Mouse (Mus musculus): ENCODE results near the gene Pbx4.
A peak's percentile ranks its signal among the peaks of the same experiment; 100 is the strongest.

Pbx4 gene

GRCm38 (mm10) chr8:69874155-69874554 lies 41.9 kb downstream of the Pbx4 start:
- peak; percentile 38 for ATAC-seq (ENCODE audit: low TSS enrichment)

GRCm38 (mm10) chr8:69874654-69875053 lies 42.4 kb downstream of the Pbx4 start:
- no peak for ATAC-seq (ENCODE audit: low TSS enrichment)

GRCm38 (mm10) chr8:69876097-69876496 lies 43.8 kb downstream of the Pbx4 start:
- ATAC-seq (ENCODE audit: low TSS enrichment), result no peak

DNA sequence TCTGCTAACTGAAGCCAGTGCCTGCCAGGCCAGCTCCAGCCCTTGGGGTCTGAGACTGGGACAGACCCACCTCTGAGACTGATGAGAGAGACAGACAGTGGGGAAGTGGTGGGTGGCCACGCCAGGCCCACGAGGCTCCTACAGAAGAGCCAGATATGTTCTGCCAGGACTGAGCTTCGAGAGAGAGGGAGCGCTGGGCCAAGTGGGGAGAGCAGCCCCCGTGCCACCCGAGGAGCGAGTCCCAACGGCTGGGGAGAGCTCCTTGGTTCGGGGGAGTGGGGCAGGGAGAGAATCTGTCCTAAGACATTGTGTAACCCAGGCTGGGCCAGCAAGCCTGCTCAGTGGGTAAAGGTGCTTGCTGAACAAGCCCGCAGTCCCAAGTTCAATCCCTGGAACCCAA lies 44.7 kb downstream of the Pbx4 start:
- no peak for ATAC-seq (ENCODE audit: low TSS enrichment)

- no peak for ATAC-seq (ENCODE audit: low TSS enrichment)
Measured at GRCm38 (mm10) chr8:69877396-69877795, 45.1 kb downstream of the Pbx4 start.

DNA sequence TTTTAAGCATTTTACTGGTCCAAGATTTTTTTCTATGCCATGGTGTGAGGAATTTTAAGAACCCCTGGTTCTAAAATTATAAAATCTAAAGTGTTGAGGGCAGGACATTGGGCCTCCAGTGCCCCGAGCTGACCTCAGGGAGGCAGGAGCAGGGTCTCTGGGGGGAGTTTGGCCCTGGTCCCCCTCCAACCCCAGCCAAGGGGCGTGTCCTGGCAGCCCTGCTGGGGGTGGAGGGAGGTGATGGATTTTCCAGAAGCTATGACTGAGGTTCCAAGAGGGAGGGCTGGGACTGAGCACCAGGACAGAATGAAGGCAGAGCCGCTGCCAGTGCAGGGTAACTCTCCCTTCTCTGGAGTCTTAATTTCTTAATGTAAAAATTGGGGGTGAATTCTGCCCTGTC lies 45.7 kb downstream of the Pbx4 start:
- ATAC-seq (ENCODE audit: low TSS enrichment), result no peak

- ATAC-seq (ENCODE audit: low TSS enrichment), result no peak
Measured at GRCm38 (mm10) chr8:69879678-69880077, 47.4 kb downstream of the Pbx4 start.

DNA sequence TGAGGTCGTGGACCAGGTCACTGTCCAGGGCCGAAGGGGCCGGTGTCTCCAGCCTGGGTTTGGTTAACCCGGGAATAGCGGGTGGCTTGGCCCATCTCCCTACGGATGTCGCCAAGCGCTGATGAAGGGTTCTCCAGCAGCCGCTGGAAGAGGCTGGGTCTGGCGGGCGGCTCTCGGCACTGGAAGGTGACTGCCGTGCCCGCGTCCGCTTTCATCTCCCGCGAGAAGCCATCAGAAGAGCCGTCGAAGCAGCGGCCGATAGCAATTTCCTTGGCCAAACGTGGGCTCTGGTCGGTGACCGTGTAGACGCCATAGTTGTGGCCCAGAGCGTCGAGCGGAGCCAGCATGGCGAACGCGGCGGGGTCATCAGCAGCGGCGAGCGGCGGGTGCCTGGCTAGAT lies 48.5 kb downstream of the Pbx4 start:
- no peak for ATAC-seq (ENCODE audit: low TSS enrichment)

GRCm38 (mm10) chr8:69881261-69881865 lies 49.1 kb downstream of the Pbx4 start:
- ATAC-seq (ENCODE audit: low TSS enrichment), result no peak

DNA sequence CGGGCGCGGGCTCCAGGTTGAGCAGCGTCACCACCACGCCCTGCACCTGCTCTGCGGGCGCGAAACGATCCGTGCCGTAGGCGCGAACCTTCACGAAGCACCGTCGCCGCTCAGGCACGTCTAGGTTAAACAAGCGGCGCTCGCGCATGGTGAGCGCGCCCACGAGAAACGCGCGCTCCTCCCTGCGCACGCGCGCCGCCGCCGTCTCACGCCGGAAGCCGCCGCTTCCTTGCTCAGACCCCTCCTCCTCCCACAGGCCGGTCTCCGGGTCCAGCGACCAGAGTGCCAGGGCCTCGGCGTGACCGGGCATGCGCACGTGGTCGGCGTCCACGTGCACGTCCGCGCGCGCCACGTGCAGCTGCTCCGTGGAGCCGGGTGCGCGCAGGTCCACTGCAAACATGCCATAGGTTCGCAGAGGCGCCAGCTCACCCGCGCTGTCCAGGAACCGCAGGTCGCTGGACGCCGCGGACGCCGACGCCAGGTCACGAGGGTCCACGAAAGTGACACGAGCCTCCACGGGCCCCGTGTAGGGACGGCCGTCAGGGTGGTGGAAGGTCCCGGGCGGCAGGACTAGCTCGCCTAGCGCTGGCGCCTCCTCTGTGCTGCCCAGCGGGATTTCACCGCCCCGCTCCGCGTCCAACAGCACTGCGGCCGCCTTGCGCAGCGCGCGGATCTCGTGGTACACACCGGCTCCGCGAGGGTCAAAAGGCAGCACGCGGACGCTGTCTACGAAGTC lies 49.9 kb downstream of the Pbx4 start:
- peak; percentile 3; the same call in 1 of the 2 replicates for ATAC-seq (ENCODE audit: low TSS enrichment)

DNA sequence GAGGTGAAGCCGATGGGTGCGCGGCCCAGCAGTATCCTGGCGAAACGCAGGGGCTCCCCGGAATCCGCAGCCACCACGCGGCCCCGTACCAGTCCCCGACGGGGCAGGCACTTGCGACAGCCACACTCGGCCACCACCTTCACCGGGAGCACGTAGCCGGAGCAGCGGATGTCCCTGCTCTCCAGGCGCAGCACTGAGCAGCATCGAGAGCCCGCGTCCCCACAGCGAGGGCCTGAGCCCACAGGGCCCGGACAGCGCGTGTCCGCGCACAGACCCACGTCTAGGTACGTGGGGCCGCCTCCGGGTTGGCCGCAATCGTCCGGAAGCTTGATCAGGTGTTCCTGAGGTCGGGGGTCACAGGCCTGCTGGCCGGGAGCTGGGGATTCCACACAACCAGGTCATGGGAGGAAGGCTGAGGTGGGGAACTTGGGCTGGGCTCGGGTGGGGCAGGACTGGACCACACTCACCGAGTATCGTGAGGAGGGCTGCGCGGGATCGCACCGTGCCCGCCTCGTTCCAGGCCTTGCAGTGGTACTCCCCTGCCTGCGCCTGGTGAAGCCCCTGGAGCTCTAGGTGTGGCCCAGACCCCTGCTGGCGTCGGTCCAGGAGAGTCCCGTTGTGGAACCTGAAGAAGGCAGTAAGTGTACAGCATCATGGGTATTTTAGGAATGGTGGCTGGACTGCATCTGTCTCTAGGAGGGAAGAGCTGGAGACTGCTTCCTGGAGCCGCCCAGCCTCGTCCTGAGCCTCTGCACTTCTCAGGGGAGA lies 50.7 kb downstream of the Pbx4 start:
- ATAC-seq (ENCODE audit: low TSS enrichment), result no peak

DNA sequence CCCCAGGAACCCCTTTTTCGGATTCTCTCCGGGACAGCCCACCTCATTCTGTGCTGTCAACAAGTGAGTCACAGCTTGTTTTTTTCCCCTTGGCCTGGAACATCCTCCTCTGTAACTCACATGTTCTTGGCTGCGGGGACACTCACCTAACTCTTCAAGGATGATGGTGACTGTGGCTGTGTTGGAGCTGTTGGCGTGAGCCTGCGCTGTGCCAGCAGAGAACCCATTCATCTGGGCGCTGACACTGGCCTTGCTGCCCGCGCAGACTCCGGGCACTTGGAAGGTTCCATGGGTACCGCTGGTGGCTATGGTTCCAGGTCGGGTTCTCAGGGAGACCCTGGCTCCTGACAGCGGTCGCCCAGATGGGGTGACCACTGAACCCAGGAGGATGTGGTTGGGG lies 51.9 kb downstream of the Pbx4 start:
- ATAC-seq (ENCODE audit: low TSS enrichment), result no peak

DNA sequence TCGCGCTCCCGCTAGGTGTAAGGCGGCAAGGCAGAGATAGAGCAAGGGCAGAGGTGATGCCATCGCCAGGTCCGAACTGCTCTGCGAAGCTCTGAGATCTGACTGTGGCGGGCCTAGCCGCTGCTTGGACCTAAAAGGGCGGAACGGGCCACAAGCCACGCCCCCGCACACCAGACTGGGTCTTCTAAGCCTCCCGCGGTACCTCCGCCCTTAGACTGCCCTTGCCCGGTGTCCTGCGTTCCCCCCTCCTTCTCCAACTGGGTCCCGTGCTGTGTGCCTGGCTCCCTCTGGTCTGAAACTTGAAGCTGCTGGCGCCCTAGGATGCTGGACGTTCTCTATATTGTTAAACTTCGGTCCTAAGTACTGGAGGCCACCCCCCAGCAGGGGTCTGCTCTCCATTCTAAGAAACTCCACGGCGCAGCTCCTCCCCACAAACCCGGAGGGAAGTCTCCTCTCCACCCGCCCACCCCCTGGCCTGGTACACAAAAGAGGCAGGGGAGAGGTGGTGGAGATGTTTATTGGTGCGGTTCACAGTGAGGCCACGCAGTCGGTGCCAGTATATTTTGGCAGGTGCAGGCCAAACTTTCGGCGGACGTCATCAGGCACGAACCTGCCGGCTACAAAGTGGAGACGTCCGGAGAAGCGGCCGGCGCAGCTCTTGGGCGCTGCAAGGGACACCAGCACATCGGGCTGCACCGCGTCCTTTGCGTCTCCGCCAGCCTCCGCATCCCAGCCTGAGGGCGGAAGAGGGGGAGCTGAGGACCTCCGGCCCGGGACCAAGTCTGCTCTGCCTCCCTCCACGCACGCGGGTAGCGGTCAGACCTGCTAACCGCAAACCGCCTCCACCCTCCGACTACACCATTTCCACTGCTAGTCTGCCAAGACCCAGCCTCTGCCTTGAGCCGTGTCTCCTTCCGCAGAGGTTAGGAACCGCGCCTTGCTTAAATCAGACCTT lies 55.3 kb downstream of the Pbx4 start, which contains the start of gene Cilp2:
Gene Cilp2, minus strand, starts transcription at position 399 of the 955 bp plus-strand sequence.
- ATAC-seq (ENCODE audit: low TSS enrichment), result no peak

- no peak for ATAC-seq (ENCODE audit: low TSS enrichment)
Measured at GRCm38 (mm10) chr8:69888244-69888866, 56.1 kb downstream of the Pbx4 start.

GRCm38 (mm10) chr8:69888902-69889301 lies 56.6 kb downstream of the Pbx4 start:
- no peak for ATAC-seq (ENCODE audit: low TSS enrichment)

- peak; percentile 74 for ATAC-seq (ENCODE audit: low TSS enrichment)
Measured at GRCm38 (mm10) chr8:69890813-69891241, 58.5 kb downstream of the Pbx4 start.

GRCm38 (mm10) chr8:69893863-69894262 lies 61.6 kb downstream of the Pbx4 start:
- 0 out of 2 replicates have a peak, but pooled peaks have one; percentile 5 for ATAC-seq (ENCODE audit: low TSS enrichment)

- no peak for ATAC-seq (ENCODE audit: low TSS enrichment)
Measured at GRCm38 (mm10) chr8:69894836-69895332, 62.6 kb downstream of the Pbx4 start.

DNA sequence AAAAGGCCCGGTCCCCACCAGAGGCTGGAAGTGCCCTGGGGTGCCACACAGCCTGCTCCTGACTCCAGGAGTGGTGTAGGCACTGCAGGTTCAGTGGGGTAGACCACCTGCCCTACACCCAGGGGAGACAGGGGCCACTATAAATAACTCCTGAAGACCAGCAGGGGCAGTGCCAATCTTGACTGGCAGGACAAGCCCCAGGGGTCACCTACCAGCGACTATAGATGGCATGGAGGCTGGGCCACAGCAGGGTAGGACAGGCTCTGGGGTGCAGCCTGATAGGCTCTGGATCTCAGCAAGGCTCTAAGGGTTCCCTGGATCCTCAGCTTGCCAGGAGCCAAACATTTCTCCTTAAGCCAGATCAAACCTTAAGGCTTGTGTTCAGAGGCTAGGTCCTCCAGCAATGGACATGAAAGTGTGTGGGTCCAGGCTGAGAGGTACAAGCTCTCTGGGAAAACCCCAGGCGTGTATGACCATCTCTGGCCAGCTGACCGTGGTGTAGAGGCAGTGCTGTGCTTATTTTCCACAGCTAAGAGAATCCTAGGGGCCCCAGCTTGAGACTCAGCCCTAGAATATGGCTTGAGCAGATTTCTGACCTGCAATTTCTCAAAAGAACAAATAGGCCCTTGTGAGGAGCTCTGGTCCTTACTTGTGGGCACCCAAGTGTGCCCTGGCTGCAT lies 63.6 kb downstream of the Pbx4 start:
- ATAC-seq (ENCODE audit: low TSS enrichment), result no peak

DNA sequence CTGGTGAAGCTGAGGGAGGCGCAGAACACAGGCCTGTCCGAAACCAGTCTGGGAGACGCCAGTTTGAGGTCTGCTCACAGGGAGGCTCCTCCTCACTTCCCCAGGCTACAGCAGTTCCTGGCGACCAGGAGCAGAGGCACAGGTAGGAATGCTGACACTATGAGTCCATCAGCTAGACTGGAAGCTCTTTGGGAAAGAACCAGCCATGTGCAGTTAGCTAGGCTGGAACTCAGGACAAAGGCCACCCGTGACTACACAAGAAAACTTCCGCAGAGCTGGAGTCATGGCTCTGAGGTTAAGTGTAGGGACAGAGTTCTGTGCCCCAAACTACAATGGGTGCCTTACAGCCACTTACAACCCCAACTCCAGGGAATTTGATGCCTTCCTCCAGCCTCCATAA lies 65.6 kb downstream of the Pbx4 start:
- no peak for ATAC-seq (ENCODE audit: low TSS enrichment)
